Mouse (Mus musculus) liver, embryonic 13.5 days (tissue): ENCODE measurements around the gene Vps25. TPM values are rescaled to one million over a fixed set of nuclear protein-coding genes. Genes with fewer than 3 reads are reported as not detected.
A peak's percentile ranks its signal among the peaks of the same experiment; 100 is the strongest.

Source experiments
- ATAC-seq: fragments of 200-750 bp; cut with Nextera tagmentation; 2 replicates; pipeline ENCODE4 v1.8.0; 2017; ENCODE audit warnings: low read depth, mild to moderate bottlenecking, moderate number of reproducible peaks, moderate library complexity
- DNase-seq: peaks from one replicate; pipeline ENCODE4 v3.0.0; 2022
- H3K27ac ChIP-seq: fragments of 300-500 bp; sonication (generic); 2 replicates; pipeline ENCODE4 v1.5.1; 2015; ENCODE audit warnings: moderate library complexity, mild to moderate bottlenecking, inconsistent platforms
- H3K27me3 ChIP-seq: fragments of 300-500 bp; sonication (generic); 2 replicates; pipeline ENCODE4 v1.6.1; 2015; ENCODE audit warnings: mild to moderate bottlenecking, inconsistent platforms
- H3K36me3 ChIP-seq: fragments of 300-500 bp; sonication (generic); 2 replicates; pipeline ENCODE4 v1.6.1; 2015; ENCODE audit warnings: mild to moderate bottlenecking, inconsistent platforms
- H3K4me1 ChIP-seq: fragments of 300-500 bp; sonication (generic); replicated peaks from 2 replicates; pipeline ENCODE4 v1.6.1; 2015; ENCODE audit warnings: inconsistent platforms
- H3K4me2 ChIP-seq: fragments of 300-500 bp; sonication (generic); 2 replicates; pipeline ENCODE4 v1.6.1; 2015; ENCODE audit warnings: inconsistent platforms, mild to moderate bottlenecking, moderate library complexity
- H3K4me3 ChIP-seq: fragments of 300-500 bp; sonication (generic); replicated peaks from 2 replicates; pipeline ENCODE4 v1.5.1; 2015; ENCODE audit warnings: mild to moderate bottlenecking, inconsistent platforms
- H3K9ac ChIP-seq: fragments of 300-500 bp; sonication (generic); 2 replicates; pipeline ENCODE4 v1.6.1; 2015; ENCODE audit warnings: mild to moderate bottlenecking, inconsistent platforms
- H3K9me3 ChIP-seq: fragments of 300-500 bp; sonication (generic); replicated peaks from 2 replicates; pipeline ENCODE4 v1.6.1; 2016; ENCODE audit warnings: inconsistent platforms
- WGBS: fragments of 180-500 bp; shearing (Covaris S2); methylation state at CpG from one replicate; pipeline ENCODE4 v1.1.7; 2015; ENCODE audit not compliant: insufficient replicate concordance; 5-methylcytosine and 5-hydroxymethylcytosine counted together
- polyA plus RNA-seq: library from polyadenylated mRNA; unstranded; fragments of >200 nt; fragmentation: Nextera tagmentation; extraction: Ambion mirVana; gene quantifications from 2 replicates; pipeline ENCODE4 v1.2.1, GENCODE M21; 2015

Gene Vps25
- polyA plus RNA-seq, 1 experiment from 2014 or later = 98.5 TPM

DNA sequence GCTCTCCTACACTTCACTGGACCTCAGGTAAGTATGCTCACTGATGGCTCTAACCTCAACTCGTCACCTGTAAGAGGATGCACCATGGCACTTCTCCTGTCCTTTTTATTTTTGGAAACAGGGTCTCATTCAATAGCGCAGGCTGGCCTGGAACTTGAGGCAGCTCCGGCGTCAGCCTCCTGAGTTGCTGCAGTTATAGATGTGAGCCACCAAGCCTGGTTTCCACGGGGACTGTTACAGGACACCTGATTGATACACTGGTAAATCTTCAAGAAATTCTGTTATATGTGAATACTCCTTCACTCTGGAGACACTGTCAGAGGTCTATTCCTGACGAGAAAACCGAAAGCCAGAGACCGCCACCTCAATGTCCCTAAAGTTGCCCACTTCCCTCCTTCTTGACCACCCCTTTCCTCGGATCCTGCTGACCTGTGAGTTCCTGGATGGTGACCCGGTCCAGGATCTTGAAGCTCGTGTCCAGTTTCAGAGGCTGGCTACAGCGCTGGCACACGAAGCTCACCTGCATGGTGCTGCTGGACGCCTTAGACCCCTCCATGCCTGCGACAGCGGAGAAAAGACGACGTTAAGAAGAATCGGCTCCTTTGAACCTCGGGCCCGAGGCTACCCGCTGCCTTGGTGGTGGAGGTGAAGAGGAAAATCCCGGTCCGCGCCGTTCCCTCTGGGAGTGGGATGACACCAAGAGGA lies 47.9 kb downstream of the Vps25 start:
- Histone ChIP-seq H3K36me3 (peaks cover 38% of the 10 kb centered on the region), H3K27ac (peak overlapping the region; percentile 88), H3K9me3 (no peaks in the 10 kb centered on the region), H3K4me1 (peaks cover 28% of the 10 kb centered on the region), H3K4me3 (peak overlapping the region; percentile 94), H3K27me3 (peaks cover 4% of the 10 kb centered on the region; the same call in 1 of the 2 replicates), H3K4me2 (peak overlapping the region; percentile 90), H3K9ac (peak overlapping the region; percentile 93)
- DNase-seq (no peak), ATAC-seq (peak; percentile 57)
- 8% methylated on average over 26 of the region's 26 CpGs for WGBS

DNA sequence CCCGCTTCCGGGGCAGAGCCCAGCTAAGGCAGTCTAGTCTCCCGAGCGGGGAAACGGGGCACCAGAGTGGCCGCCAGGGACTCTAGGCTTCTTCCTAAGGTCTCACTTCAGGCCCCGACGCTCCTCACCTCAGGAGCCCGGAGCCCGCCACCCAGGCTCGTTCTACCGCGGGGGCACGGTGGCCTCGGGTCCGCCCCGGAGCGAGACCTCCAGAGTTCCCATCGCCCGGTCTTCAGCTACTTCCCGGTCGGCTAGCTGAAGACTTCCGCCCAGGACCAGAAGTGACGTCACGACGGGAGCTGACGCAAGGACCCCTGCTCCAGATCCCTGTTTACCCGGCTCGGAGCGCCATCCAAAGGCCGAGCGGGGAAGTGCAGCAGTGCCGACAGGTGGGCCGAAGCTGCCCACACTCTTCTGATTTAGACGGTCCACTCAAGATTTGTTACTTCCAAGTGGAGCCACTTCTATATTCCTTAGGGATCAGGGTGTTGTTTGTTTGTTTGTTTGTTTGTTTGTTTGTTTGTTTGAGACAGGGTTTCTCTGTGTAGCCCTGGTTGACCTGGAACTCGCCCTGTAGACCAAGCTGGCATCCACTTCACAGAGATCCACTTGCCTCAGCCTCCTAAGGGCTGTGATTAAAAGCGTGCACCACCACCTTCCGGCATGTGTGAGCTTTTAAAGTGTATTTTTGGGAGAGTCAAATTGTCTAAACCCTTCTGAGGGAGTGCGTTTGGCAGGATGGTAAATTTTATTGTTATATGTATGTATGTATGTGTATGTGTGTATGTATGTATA lies 48.7 kb downstream of the Vps25 start, which contains the start of gene Becn1:
Gene Becn1, minus strand, starts transcription at position 283 of the 795 bp plus-strand sequence.
- Histone ChIP-seq H3K27me3 (peaks cover 10% of the 10 kb centered on the region), H3K4me3 (peak within 1 kb of the TSS; percentile 94), H3K9ac (peak within 1 kb of the TSS; percentile 93), H3K4me2 (peak within 1 kb of the TSS; percentile 90), H3K4me1 (peaks cover 28% of the 10 kb centered on the region), H3K27ac (peak within 1 kb of the TSS; percentile 88), H3K36me3 (peaks cover 33% of the 10 kb centered on the region), H3K9me3 (no peaks in the 10 kb centered on the region)
- ATAC-seq (peak; percentile 96), DNase-seq (peak; percentile 92)
- WGBS = 6% methylated on average over 39 of the region's 39 CpGs

DNA sequence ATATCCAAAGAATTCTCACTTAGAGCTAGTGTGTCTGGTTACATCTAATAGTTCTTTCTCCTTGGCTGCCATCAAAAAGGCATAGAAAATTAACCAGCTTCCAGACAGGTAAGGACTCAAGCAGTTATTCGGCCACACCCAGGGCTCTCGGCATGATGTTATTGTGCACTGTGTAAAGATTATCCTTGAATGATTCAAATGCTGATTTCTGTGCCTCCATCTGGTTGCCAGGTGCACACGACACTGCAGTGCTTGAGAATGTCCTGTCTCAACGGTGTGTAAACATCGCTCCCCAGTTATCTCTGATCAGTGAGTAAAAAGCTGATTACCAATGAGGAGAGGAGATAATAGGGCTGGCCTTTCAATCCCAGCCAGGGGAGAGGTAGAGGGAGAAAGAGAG lies 54.2 kb downstream of the Vps25 start:
- Histone ChIP-seq H3K4me2 (no peak overlapping the region), H3K4me1 (peaks cover 6% of the 10 kb centered on the region; the same call in 1 of the 2 replicates), H3K9me3 (no peaks in the 10 kb centered on the region), H3K4me3 (no peak overlapping the region), H3K36me3 (no peaks in the 10 kb centered on the region), H3K9ac (no peak overlapping the region), H3K27ac (no peak overlapping the region), H3K27me3 (peaks cover 10% of the 10 kb centered on the region)
- WGBS = 31% methylated on average over 5 of the region's 5 CpGs
- DNase-seq = no peak
- ATAC-seq = no peak

Other genes with a start within 250 kb of the Vps25 start
- 52.8 and 64.0 TPM in 2 replicates for gene Atp6v0a1, start 244.3 kb upstream of the Vps25 start, polyA plus RNA-seq
- gene Naglu, start 183.7 kb upstream of the Vps25 start, polyA plus RNA-seq = 6.0 TPM in 2 replicates
- gene Hsd17b1, start 175.3 kb upstream of the Vps25 start, polyA plus RNA-seq = 0.14 and 0.24 TPM in 2 replicates
- gene Coasy, start 171.1 kb upstream of the Vps25 start, polyA plus RNA-seq = 23.0 and 23.2 TPM in 2 replicates
- gene Mlx, start 166.4 kb upstream of the Vps25 start, polyA plus RNA-seq = 32.5 and 34.4 TPM in 2 replicates
- 26.4 and 27.1 TPM in 2 replicates for gene Psmc3ip, start 158.3 kb upstream of the Vps25 start, polyA plus RNA-seq
- 11.5 and 13.0 TPM in 2 replicates for gene Retreg3, start 133.8 kb upstream of the Vps25 start, polyA plus RNA-seq
- 49.7 and 54.4 TPM in 2 replicates for gene Tubg1, start 133.8 kb upstream of the Vps25 start, polyA plus RNA-seq
- 0.29 and 0.37 TPM in 2 replicates for gene Tubg2, start 97.8 kb upstream of the Vps25 start, polyA plus RNA-seq
- gene Cntnap1, start 83.2 kb upstream of the Vps25 start, polyA plus RNA-seq = 0.09 and 0.12 TPM in 2 replicates
- 1.0 and 1.1 TPM in 2 replicates for gene Plekhh3, start 82.4 kb upstream of the Vps25 start, polyA plus RNA-seq
- not detected in 2 replicates for gene Ccr10, start 78.3 kb upstream of the Vps25 start, polyA plus RNA-seq
- gene Ezh1, start 27.2 kb upstream of the Vps25 start, polyA plus RNA-seq = 6.6 and 7.4 TPM in 2 replicates
- 23.4 and 25.4 TPM in 2 replicates for gene Ramp2, start 7.7 kb upstream of the Vps25 start, polyA plus RNA-seq
- 5.5 and 7.9 TPM in 2 replicates for gene Wnk4, start 6.9 kb downstream of the Vps25 start, polyA plus RNA-seq
- gene Cntd1, start 25.3 kb downstream of the Vps25 start, polyA plus RNA-seq = 0.63 and 0.85 TPM in 2 replicates
- gene Coa3, start 25.4 kb downstream of the Vps25 start, polyA plus RNA-seq = 125 TPM in 2 replicates
- 108 and 112 TPM in 2 replicates for gene Becn1, start 48.6 kb downstream of the Vps25 start, polyA plus RNA-seq
- 198 and 239 TPM in 2 replicates for gene Psme3, start 62.5 kb downstream of the Vps25 start, polyA plus RNA-seq
- 1.2 and 1.3 TPM in 2 replicates for gene Aoc2, start 71.4 kb downstream of the Vps25 start, polyA plus RNA-seq
- 0.07 TPM in 1 of 2 replicates, not detected in the other for gene Aoc3, start 76.9 kb downstream of the Vps25 start, polyA plus RNA-seq
- gene G6pc, start 113.9 kb downstream of the Vps25 start, polyA plus RNA-seq = not detected in 2 replicates
- 63.2 and 63.7 TPM in 2 replicates for gene Aarsd1, start 163.9 kb downstream of the Vps25 start, polyA plus RNA-seq
- 3.7 TPM in 2 replicates for gene Gm27029, start 171.1 kb downstream of the Vps25 start, polyA plus RNA-seq
- gene Rundc1, start 171.4 kb downstream of the Vps25 start, polyA plus RNA-seq = 6.0 and 6.9 TPM in 2 replicates
- 0.66 and 1.2 TPM in 2 replicates for gene Ptges3l, start 171.6 kb downstream of the Vps25 start, polyA plus RNA-seq
- 344 and 360 TPM in 2 replicates for gene Rpl27, start 188.6 kb downstream of the Vps25 start, polyA plus RNA-seq
- 31.4 and 33.0 TPM in 2 replicates for gene Ifi35, start 194.7 kb downstream of the Vps25 start, polyA plus RNA-seq
- 3.1 and 3.4 TPM in 2 replicates for gene Rnd2, start 211.3 kb downstream of the Vps25 start, polyA plus RNA-seq
- 8.8 and 8.9 TPM in 2 replicates for gene Vat1, start 212.5 kb downstream of the Vps25 start, polyA plus RNA-seq